Mouse (Mus musculus) lung, postnatal 14 days (tissue): ENCODE data around the gene Fbxo40.

Experiments
- DNase-seq: peaks from one replicate; pipeline ENCODE4 v3.0.0; 2021

The Fbxo40 gene

DNA sequence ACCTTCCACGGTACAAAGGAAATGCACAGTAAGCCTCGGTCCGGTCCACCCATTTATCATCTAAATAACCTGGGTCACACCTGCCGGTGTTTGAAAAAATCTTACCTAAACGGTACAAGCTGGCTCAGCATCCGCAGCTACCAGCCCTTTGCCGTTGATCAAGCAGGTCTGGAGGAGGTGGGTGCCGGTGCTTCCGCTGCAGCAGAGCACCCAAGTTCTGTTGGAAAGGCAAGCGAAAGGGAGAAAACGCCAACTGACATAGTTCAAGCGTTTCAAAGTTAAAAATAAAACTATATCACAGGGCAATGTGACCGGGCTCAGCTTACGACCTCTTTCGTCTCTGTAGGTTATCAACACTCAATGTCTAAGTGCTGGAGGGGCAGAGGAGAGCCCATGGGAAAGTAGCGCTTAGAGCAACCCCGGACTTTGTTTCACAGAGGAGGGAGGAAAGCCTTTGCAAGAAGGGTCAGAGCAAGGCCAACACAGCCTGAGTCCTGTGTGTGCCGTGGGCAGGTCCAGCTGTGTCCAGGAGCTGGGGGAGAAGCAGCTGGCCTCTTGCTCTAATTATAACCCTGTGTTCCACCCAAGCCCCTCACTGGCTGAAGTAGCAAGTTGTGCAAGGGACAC lies at the start of gene Fbxo40:
Gene Fbxo40 (minus strand): TSS at position 469 of the 627 bp plus-strand sequence.
- DNase-seq, result no peak

DNA sequence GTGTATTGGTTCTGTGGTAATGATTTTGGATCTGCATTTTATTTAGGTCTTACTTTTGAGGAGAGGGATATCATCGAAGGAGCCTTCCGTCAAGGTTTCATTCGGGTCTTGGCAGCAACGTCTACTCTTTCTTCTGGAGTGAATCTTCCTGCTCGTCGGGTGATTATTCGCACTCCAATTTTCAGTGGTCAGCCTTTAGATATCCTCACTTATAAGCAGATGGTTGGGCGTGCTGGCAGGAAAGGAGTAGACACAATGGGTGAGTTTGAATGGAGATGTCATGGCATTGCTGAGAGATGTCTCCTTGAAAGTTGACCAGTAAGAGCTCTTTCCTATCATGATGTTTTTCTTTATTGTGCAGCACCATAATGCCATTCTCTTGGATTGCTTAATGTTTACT lies 44.5 kb upstream of the Fbxo40 start:
- DNase-seq, result no peak

DNA sequence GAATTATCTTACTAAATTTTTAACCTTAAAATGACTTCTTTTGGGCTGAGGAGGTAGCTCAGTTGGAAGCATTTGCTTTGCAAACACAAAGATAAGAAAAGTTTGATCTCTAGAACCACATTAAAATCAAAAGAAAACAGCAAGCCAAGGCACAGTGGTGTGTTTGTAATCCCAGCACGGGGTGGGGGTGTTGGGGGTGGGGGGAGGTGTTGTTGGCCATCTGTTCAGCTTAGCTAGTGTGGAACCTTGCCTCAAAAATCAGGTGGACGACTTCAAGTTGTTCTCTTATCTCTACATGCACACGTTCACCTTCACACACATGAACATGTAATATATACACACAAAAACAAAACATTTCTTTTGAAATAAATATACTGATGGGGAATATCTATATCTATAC lies 41.7 kb upstream of the Fbxo40 start:
- DNase-seq, result no peak

DNA sequence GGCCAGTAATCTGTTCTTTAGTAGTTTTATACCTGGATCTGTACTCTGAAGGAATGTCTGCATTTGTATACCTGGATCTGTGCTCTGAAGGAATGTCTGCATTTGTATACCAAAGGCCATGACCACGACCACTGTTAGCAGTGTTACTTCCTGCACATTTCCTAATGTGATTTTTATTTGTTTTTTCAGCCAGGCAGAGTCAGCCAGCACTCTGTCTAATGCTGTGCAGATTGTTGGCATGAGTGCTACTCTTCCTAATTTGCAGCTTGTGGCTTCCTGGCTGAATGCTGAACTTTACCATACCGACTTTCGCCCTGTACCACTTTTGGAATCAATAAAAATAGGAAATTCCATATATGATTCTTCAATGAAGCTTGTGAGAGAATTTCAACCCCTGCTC lies 37.3 kb upstream of the Fbxo40 start:
- DNase-seq, result no peak

DNA sequence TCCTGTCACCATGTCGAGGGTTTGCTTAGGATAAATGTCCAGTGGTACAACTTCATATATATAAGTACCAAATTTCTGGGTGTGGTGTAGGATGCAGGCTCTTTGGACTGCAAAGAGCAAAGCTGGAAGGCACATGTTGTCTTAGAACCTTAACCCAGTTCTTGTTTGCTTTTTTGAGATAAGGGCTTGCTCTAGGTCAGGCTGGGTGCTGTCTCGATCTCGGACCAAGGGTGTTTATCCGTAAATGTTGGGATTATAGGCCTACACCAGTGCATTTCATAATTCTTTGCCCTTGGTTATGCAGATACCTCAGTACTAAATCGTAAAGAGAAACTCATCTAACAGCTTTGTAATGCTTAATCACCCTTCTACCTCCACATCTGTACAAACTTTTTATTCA lies 22.1 kb upstream of the Fbxo40 start:
- DNase-seq, result no peak

DNA sequence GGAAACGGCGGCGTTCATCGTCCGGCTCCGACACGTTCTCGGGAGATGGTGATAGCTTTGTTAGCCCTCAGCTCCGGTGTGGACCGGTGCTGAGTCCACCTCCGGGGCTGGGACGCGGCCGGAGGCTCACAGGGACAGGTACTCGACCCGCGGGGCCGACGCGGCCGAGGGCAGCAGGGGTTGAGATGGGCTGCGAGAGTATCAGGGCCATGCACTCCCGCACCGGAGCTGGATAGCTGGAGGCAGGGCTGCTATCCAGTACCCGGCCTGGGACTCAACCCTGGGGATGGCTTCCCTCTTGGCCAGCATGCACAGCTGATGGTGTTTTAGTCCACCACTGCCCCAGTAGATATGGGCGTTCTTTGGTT lies 21.6 kb upstream of the Fbxo40 start:
- DNase-seq, result no peak

DNA sequence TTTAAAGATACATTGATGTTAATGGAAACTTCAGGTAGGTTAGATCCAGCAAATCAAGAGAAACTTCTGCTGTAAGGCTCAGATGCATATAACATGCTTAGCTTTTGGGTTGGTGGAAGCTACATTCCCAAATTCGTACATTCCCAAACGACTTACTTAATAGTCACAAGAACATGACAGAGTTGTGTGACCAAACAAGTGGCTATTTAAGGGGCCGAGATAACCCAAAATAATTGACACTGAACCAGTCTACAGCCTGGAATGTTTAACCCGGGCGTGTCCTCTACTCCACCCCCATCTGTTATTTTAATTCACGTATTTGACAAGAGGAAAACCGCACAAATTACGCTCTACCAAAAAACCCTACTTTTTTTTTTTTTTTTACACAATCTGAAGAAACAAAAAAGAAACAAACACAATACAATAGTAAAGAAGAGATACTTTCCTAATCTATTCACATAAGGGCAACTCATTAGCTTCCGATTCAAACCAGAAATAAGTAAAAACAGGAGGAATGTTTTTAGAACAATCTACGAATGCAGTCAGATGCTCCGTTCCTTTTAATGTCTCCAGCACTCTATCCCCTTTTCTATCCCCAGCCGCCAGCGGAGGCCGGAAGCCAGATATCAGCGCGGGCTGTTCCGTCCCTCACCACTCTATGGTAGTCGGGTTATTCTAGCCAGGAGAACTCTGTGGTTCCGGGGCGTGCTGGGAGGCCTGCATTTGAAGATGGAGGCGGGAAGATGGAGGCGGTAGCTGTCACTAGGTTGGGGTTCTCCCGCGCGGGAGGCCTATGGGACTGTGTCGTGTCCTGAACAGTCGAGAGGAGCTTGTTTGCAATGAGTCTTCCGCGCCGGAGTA lies 21.0 kb upstream of the Fbxo40 start, which contains the start of gene Polq:
Gene Polq (plus strand): TSS at position 726 of the 861 bp plus-strand sequence.
- DNase-seq, result peak; percentile 94

DNA sequence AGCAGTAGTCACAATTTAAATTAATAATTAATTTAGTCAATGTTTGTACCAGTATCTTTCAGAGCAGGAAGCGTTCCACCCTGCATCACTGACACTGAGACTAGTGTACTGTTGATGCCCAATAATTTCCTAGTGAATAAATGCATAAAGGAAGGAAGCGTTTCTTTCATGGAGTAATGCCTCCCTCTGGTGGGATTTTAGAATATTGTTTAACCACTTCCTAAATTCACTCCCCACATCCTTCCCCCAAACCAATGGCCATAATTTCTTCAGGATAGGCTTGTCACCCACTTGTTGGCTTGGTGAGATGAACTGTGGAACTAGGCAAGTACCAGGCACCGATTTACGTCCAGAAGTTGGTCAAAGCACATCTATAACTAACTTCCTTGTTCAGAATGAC lies 20.1 kb upstream of the Fbxo40 start:
- peak; percentile 14 for DNase-seq

DNA sequence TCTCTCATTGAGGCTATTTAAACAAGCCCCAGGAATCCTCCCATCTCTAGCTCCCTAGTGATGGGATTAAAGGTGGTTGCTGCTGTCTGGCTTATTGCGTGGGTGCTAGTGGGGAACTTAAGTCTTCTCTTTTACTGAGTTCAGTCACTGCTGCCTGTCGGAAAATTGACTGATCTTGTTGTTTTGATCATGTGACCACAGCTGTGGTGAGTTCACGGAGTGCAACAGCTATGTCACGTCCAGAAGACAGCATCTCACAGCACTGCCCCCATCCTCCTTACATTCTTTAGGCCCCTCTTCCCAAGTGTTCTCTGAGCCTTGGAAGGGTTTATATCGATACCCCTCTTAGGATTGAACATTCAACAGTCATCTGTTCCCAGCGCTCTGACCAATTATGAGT lies 19.0 kb upstream of the Fbxo40 start:
- no peak for DNase-seq

DNA sequence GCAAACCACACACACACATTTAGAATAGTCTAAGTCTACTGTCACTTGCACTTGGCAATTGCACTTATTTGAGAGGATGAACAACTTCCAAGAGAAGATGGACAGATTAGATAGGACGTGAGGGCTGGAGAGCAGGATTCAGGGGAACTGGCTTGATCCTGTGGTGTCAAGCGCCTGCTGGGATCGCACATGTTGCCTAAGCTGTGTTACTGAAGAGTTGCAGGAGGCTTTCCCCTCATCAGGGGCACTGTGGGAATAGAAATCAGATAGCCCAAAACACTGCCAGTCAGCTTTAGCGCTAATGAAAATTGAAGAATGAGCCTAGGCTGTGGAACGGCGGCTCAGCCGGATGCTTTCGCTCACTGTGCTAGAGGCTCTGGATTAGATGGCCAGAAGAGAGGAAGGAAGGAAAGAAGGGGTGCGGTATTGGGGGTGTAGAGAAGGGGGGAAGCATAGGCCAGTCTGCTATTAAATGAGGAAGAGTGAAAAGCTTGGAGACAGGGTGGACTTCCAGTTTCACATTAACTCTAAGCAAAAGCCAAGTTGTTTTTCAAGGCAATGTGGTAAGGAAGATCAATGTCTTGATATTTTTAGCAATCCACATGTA lies 9.2 kb upstream of the Fbxo40 start:
- no peak for DNase-seq

DNA sequence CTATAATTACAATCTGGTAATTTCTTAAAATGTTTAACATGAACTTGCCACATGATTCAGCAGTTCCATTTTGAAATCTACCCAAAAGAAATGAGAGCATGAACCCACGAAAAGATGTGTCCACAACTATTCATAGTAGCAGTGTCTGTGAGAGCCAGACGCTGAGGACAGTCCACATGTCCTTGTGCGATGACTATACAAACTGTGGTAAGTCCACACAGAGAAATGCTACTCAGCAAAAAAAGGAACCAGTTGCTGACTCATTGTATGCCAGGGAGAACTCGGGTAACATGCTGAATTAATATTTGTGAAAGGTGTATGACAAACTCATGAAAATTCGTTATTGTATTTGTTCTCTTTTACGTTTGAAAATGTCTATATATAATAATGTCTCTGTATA lies 7.4 kb upstream of the Fbxo40 start:
- DNase-seq, result no peak

DNA sequence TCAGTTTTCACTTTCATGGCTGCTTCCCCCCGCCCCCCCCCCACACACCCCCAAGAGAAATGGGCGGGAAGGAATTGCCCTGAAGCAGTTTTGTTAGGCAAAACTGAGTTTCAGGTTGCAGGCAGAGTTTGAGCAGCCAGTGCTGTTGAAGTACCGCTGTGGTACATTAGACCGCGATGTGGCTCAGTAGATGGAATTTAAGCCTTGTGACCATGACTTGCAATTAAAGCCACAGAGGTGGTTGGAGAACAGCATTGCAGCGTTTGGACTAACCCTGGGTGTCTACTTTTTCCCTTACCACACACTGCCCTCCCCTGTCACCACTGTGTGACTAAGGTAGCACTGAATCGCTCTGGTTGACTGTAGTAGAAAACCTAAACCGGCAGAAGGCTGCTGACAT lies 774 bp downstream of the Fbxo40 start:
- no peak for DNase-seq

DNA sequence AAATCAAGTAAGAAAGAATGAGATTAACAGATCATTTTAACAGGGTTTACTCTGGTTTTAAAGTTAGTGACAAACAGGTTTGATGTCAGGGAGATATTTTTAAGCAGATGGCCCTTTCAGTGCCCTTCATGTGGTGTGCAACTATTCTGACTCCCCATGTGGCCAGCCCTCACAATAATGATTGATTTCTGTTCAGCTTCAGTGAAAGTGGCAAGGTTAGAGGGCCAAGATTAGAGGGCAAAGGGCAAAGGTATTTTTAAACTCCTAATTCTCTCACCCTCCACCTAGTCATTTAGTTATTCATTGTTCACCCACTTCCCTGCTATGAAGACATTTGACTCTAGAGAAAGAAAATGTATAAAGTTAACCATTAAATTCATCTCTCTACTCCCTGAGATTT lies 2.2 kb downstream of the Fbxo40 start:
- no peak for DNase-seq

DNA sequence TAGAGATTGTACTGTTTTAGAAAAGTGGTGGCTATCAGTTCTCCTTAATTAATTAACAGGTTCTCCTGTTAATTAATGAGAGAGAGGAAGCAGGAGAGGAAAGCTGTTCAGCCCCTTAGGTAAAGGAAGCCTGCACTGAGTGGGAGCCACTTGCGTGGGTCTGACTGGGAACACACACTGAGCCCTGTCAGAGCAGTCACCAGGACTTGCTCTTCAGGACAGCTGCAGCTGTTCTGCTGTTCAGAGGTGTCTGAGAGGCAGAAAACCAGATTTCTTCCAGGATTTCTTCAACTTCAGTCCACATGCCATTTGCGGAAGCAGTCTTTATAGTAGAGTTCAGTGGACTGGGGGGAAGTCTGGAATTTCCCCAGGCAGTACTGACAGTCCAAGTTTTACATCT lies 2.9 kb downstream of the Fbxo40 start:
- no peak for DNase-seq

DNA sequence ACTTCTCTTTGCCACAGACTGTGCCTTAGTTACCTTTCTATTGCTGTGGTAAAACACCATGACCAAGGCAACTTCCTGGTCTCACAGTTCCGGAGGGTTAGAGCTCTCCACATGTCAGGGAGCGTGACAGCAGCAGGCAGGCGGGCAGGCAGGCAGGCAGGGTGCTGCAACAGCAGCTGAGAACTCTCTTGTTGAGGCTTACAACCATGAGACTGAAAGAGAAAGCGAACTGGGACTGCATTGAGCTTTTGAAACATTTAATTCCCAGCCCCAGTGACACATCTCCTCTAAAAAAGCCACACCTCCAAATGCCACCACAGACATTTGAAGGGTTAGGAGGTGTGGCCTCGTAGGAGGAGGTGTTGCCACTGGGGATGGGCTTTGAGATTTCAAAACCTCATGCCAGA lies 4.6 kb downstream of the Fbxo40 start:
- no peak for DNase-seq

DNA sequence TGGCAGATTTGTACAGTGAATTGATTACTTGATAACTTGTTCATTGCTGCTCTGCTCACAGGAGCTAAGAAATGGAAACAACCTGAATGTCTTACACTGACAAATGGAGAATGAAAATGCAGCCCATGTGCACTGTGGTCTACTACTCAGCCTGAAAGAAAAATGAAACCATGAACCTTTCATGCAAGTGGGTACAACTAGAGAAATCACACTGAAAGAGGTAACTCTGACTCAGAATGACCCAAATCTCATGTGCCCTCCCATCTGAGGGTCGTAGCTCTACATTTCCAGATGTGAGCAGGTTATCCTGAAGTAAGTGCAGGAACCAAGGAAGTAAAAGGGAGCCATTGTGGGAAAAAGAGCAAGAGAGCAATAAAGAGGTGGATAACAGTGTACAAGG lies 6.5 kb downstream of the Fbxo40 start:
- DNase-seq, result no peak

DNA sequence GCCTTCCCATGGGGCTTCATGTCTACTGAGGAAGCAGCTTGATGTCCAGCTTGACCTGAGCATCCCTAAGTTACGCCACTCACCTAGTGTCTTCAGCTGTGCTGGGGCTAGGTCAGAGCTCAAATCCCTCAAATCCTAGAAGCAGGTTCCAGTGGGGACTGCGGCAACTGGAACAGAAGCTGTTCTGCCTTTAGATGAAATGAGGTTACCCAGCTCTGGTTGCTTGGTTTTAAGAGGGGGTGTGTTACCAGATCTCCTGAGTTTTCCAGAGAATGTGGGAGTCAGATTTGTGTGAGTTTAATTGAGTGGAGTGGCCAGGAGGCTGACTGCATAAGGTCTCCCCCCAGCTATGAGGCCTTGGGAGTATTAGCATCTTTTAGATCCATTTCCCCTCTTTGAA lies 11.1 kb downstream of the Fbxo40 start:
- DNase-seq, result no peak

DNA sequence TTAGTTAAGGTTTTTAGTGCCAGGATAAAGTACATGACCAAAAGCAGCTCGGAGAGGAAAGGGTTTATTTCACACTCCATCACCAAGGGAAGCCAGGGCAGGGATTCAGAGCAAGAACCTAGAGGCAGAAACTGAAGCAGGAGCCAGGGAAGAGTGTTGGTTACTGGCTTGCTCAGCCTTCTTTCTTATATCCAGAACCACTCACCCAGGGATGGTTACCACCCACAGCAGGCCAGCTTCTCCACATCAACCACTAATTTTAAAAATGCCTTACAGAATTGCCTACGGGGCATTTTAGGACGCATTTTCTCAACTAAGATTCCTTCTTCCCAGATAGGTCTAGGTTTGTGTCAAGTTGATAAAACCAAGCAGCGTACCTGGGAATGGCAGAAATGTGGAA lies 26.9 kb downstream of the Fbxo40 start:
- DNase-seq, result no peak

DNA sequence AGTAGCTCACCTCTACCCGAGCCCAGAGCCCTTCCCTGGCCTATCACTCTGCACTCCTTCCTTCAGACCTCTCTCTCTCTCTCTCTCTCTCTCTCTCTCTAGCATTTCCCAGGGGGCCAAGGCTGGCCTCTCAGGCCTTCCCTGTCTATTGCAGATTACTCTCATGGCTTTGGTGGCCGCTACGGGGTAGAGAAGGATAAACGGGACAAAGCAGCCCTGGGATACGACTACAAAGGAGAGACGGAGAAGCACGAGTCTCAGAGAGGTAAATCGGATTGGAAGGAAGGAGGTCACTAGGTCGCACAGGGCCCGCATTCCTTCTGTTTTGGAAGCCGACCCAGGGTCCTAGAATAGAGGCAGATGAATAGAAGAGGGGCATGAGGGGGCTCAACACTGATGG lies 35.2 kb downstream of the Fbxo40 start:
- DNase-seq, result no peak

DNA sequence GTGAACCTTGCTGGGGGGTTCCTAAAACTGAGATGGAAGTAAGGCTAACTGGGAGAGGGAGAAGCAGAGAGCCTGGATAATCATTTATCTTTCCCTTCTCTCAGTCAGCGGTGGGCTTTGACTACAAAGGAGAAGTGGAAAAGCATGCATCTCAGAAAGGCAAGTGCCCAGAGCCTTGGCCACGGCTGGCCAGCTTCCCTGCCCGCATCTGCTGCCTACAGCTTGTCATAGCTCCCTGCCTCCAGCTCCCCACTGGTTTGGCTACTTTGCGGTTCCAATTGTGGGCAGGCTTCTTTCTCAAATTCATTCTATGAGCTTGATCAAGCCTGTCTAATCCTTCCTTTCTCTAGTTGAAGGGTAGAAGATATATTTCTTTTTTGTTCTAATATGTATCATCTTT lies 39.2 kb downstream of the Fbxo40 start:
- DNase-seq, result no peak

DNA sequence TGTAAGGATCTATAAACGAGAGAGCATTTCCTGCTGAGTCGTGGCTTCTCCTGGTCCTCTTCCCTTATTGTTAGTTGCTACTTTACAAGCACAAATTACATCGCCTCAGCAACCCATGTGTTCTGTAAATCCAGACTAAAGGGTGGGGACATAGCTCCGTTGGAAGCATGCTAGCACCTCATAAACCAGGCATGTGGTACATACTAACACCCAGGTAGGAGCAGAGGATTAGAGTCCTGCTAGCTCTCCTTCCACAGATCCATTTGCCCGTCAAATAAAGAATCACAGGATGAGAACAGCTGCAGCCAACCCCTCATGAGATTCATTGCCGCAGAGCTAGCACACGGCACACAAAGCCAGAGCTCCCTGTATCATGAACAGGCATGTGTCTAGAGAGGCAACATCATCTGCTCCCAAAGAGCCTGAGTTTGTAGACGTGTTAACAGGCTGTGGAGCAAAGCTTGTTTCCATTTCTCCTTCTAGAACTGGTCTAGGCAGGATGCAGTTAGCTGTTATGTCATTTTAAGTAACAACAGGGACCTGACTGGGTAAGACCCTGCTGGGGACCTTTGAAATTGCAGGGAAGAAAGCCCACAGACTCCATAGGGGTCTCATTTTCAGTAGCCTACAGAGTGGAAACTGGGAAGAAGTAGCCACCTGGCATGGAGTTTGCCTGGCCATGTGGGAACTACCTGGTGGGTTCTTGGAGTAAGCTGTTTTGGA lies 40.5 kb downstream of the Fbxo40 start:
- DNase-seq, result no peak

DNA sequence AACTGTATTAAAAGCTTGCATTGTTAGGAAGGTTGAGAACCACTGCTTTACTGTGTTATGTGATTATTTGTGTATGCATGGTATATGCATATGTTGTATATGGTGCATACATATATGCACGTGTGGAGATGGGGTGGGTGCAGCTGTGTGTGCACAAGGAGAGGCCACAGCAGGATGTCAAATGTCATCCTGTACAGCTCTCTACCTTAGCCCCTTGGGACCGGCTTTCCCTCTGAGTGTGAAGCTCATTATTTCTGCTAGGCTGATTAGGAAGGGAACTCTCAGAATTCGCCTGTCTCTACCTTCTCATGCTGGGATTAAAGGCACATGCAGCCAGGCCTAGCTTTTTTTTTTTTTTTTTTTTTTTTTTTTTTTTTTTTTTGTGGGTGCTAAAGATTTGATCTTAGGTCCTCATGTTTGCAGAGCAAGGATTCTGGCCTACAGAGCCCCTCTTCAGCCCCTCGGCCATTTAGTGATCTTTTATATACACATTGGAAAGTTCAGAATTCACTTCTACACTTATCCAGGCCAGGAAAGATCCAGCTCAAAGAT lies 42.5 kb downstream of the Fbxo40 start:
- DNase-seq, result no peak

DNA sequence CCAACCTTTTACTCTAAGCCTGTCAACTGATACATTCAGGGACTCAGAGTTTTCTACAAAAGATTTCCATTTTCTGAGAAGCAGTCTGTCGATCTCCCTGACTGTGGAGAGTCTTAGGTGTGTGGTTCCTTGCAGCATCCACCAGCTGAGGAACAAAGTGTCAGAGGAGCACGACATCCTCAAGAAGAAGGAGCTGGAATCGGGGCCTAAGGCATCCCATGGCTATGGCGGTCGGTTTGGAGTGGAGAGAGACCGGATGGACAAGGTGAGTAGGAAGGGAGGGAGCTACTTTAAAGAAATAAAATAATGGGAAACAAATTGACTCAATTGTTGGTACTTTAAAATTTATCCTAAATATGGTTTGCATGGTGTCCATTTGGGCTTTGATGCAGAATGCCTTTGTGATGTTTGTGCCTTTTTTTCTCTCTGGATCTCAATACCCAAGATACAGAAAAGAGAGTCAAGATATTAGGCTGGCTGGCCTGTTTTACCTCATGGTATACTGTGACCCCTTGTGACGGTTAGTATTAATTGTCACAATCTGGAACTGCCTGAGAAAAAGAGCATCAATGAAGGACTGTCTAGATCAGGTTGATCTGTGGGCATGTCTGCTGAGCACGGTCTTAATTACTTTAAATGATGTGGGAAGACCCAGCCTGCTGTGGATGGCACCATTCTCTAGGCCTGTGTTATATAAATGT lies 43.7 kb downstream of the Fbxo40 start:
- DNase-seq, result no peak
